Mouse (Mus musculus) liver, adult 2 months (tissue): ENCODE measurements around the gene Umps. TPM values are rescaled to one million over a fixed set of nuclear protein-coding genes. Genes with fewer than 3 reads are reported as not detected.

Experiments used
- DNase-seq: peaks from one replicate; pipeline ENCODE4 v3.0.0-alpha.2; 2011; ENCODE audit warnings: low read depth, low spot score; ENCODE audit errors: extremely low read depth
- H3K27ac ChIP-seq: fragments of 200-500 bp; replicated peaks from 2 replicates; pipeline ENCODE4 v1.5.1; 2012; ENCODE audit warnings: low read depth, mild to moderate bottlenecking, control low read depth, inconsistent platforms, low read length; ENCODE audit not compliant: insufficient read depth
- H3K27me3 ChIP-seq: fragments of 200-500 bp; 2 replicates; pipeline ENCODE4 v1.6.1; 2012; ENCODE audit warnings: mild to moderate bottlenecking, moderate library complexity, low read length, inconsistent platforms; ENCODE audit not compliant: control insufficient read depth, insufficient read depth
- H3K36me3 ChIP-seq: fragments of 200-500 bp; 2 replicates; pipeline ENCODE4 v1.6.1; 2012; ENCODE audit warnings: low read length, inconsistent platforms; ENCODE audit not compliant: control insufficient read depth, insufficient read depth
- H3K4me1 ChIP-seq: fragments of 200-500 bp; 2 replicates; pipeline ENCODE4 v1.6.1; 2011; ENCODE audit warnings: low read length; ENCODE audit not compliant: control insufficient read depth, insufficient read depth
- H3K4me3 ChIP-seq: fragments of 200-500 bp; 2 replicates; pipeline ENCODE4 v1.5.1; 2011; ENCODE audit warnings: low read depth, mild to moderate bottlenecking, control low read depth, low read length, moderate library complexity; ENCODE audit not compliant: insufficient read depth
- H3K79me2 ChIP-seq: fragments of 200-500 bp; 2 replicates; pipeline ENCODE4 v1.6.1; 2012; ENCODE audit warnings: inconsistent platforms, mild to moderate bottlenecking, low read length, moderate library complexity; ENCODE audit not compliant: control insufficient read depth, insufficient read depth
- H3K9ac ChIP-seq: fragments of 200-500 bp; 2 replicates; pipeline ENCODE4 v1.6.1; 2012; ENCODE audit warnings: low read depth, mild to moderate bottlenecking, control low read depth, inconsistent platforms, low read length
- CTCF ChIP-seq: fragments of 200-500 bp; IDR thresholded peaks from 2 replicates; pipeline ENCODE4 v1.5.1; 2011; ENCODE audit warnings: low read depth, low read length, control low read depth
- POLR2A ChIP-seq: fragments of 200-500 bp; IDR thresholded peaks from 2 replicates; pipeline ENCODE4 v1.6.1; 2011; ENCODE audit warnings: low read length, control low read depth; ENCODE audit not compliant: insufficient read depth; ENCODE audit errors: extremely low read depth
- WGBS: fragments of 180-500 bp; shearing (Covaris S2); methylation state at CpG from one replicate; pipeline ENCODE4 v1.1.7; 2018; 5-methylcytosine and 5-hydroxymethylcytosine counted together
- polyA plus RNA-seq: library from polyadenylated mRNA; depleted of rRNA; stranded (reverse); fragments of >200 nt; gene quantifications from 2 replicates; pipeline ENCODE4 v1.2.3, GENCODE M21; 2012
- total RNA-seq: library from RNA; depleted of rRNA; stranded (reverse); fragments of >200 nt; gene quantifications from 2 replicates; pipeline ENCODE4 v1.2.3, GENCODE M21; 2014

Gene Umps
- total and polyA plus RNA-seq, 2 experiments = 12.9 to 26.5 TPM

DNA sequence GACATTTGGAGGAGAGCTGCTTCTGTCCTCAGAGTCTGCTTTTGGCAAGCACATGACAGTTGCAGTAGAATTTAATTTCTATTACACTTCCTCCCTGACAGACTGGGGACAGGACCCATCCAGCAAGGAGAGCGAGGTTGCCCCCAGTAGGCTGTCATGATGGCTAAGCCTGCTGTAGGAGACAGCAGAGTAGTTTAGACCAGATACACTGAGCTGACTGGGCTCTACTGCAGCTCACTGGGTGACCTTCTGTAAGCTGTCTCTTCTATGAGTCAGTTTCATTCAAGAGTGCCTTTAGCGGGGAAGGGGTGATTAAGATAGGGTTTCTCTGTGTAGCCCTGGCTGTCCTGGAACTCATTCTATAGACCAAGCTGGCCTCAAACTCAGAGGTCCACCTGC lies 27.7 kb downstream of the Umps start:
- TF ChIP-seq POLR2A = no peak
- TF ChIP-seq CTCF = no peak
- no peak overlapping the region for H3K27ac ChIP-seq

DNA sequence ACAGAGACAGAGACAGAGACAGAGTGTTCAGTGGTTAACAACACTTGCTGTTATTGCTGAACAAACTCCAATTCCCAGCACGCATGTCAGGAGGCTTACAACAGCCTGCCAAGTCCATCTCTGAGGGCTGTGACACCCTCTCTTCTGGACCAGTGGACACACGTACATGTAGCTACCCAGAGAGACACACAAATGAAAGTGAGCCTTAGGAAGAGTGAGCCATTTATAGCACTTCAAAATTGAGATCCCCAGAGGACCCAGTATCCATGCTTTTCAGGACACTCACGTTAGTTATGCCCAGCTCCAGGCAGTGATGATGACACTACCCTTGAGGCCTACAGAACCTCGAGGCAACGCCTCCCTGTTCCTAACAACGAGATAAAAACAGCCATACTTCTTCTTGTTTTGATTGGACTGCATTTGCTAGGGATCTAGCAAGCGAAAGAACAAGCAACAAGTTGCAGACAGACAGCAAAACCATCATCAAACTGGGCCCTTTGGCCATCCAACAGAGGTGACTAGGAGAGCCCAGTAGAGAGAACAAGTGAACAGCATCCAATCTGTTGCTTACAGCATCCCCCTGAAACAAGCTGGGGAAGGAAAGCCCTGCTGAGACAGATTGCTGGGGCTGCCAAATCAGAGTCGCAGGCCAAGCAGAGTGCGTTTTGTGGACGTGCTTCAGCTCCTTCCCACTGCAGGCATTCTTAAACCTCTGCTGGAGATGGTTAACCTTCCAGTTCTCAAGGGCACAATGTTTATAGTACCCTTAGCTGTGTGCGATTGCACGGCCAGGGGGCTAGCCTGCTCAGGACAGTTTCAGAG lies 28.3 kb downstream of the Umps start:
- Histone ChIP-seq H3K9ac (no peak overlapping the region), H3K27ac (no peak overlapping the region), H3K4me1 (peaks cover 17% of the 10 kb centered on the region), H3K36me3 (no peaks in the 10 kb centered on the region), H3K4me3 (no peak overlapping the region), H3K79me2 (peaks cover 3% of the 10 kb centered on the region; the same call in 1 of the 2 replicates), H3K27me3 (no peaks in the 10 kb centered on the region)
- WGBS = 83% methylated on average over 12 of the region's 12 CpGs
- no peak for TF ChIP-seq POLR2A
- TF ChIP-seq CTCF = no peak
- peak; percentile 42 for DNase-seq

More for the DNA sequence above, 27.7 kb downstream of the Umps start:
- DNase-seq = no peak
- Histone ChIP-seq H3K36me3 (no peaks in the 10 kb centered on the region), H3K4me3 (no peak overlapping the region), H3K79me2 (no peaks in the 10 kb centered on the region; the same call in 1 of the 2 replicates), H3K4me1 (peaks cover 17% of the 10 kb centered on the region), H3K27me3 (no peaks in the 10 kb centered on the region), H3K9ac (no peak overlapping the region)
- 93% methylated on average over 2 of the region's 2 CpGs for WGBS

DNA sequence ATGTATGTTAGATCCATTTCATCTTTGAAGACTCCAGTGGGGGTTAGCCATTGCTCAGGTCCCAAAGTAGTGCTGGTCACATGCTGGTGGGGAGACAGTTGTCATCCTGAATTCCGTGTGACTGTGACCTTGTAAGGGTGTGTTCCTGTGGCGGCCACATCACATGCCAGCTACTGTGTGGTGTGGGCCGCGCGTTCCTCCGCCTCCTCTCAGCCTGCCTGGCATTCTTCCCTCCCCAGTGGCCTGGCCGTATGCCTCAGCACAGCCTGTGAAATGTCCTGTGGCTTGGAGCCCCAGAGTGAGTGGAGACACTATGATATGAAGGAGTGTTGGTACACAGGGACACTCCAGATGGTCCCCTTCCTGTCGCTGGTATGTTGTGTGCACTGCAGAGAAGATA lies 29.3 kb downstream of the Umps start:
- Histone ChIP-seq H3K27ac (no peak overlapping the region), H3K4me1 (peaks cover 20% of the 10 kb centered on the region), H3K27me3 (no peaks in the 10 kb centered on the region), H3K4me3 (no peak overlapping the region), H3K9ac (no peak overlapping the region), H3K79me2 (peaks cover 7% of the 10 kb centered on the region; the same call in 1 of the 2 replicates), H3K36me3 (no peaks in the 10 kb centered on the region)
- WGBS = 31% methylated on average over 8 of the region's 8 CpGs
- DNase-seq = peak; percentile 67
- TF ChIP-seq CTCF (no peak), POLR2A (no peak)

DNA sequence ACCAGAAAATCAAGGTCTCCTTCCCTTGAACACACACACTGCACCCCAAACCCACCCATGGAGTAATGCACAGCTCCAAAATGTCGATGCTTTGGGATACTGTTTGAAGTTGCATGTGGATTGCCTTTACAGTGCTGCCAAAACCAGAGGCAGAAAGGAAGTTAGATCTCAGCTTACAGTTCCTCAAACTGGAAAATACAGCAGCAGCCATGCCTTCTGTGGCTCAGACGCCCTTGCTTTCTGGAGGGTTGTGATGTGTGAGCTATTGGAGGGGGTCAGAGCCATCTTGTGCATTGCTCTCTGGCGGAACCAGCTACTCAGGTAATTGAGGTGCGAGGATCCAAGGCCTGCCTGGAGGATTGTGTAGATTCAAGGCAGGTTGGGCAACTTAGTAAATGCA lies 30.0 kb downstream of the Umps start:
- WGBS = 82% methylated on average over 4 of the region's 4 CpGs
- peaks cover 7% of the 10 kb centered on the region; the same call in 1 of the 2 replicates for H3K79me2 ChIP-seq
- H3K4me1 ChIP-seq = peaks cover 25% of the 10 kb centered on the region
- no peaks in the 10 kb centered on the region for H3K36me3 ChIP-seq
- H3K27ac ChIP-seq = no peak overlapping the region
- no peak overlapping the region for H3K9ac ChIP-seq
- TF ChIP-seq POLR2A = no peak
- H3K27me3 ChIP-seq = no peaks in the 10 kb centered on the region
- DNase-seq = no peak
- H3K4me3 ChIP-seq = no peak overlapping the region

DNA sequence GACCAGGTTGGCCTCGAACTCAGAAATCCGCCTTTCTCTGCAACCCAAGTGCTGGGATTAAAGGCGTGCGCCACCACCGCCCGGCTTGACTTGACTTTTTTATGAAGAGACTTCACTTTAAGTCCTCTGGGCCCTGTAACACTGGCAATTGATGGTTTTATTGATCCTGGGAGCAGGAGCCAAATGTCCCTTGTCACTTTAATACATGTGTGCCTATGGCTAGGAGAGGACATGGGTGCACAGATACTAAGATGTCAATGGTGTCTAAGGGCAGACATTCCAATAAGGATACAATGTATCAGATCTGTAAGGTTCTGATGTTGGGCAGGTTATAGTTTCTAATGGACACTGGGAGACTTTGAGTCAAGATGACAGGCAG lies 31.4 kb downstream of the Umps start:
- Histone ChIP-seq H3K9ac (no peak overlapping the region), H3K27ac (no peak overlapping the region), H3K4me1 (peaks cover 32% of the 10 kb centered on the region), H3K4me3 (no peak overlapping the region), H3K79me2 (peaks cover 7% of the 10 kb centered on the region; the same call in 1 of the 2 replicates), H3K27me3 (no peaks in the 10 kb centered on the region), H3K36me3 (no peaks in the 10 kb centered on the region)
- TF ChIP-seq CTCF (no peak), POLR2A (no peak)
- 31% methylated on average over 6 of the region's 6 CpGs for WGBS
- peak; percentile 92 for DNase-seq

DNA sequence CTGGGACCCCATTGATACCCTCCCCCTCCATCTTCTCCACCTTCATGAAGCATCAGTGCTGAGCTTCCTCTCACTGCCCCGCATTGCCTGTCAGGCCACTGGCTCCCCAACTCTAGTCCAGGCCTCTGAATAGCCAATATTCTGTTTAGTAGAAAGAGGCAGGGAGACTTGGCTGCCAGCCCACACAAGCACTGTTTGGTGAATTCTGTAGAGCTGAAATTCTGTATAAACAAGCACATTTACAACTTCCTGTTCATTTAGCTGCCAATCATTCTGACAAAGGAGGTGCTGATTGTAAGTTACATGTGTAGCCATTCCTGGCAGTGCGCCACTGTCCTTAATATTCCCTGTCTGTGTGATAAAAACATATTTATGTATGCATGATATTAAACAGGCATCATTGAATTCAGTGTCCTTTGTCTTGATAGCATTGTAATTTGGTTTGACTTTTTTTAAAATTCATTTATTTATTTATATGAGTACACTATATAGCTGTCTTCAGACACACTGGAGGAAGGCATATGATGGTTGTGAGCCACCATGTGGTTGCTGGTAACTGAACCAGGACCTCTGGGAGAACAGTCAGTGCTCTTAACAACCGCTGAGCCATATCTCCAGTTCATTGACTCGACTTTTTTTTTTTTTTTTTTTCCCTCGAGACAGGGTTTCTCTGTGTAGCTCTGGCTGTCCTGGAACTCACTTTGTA lies 32.0 kb downstream of the Umps start:
- 0 out of 2 replicates have a peak overlapping the region, but pooled peaks have one; percentile 46 for H3K9ac ChIP-seq
- H3K27ac ChIP-seq = peak overlapping the region; percentile 44; the same call in 1 of the 2 replicates
- peak; percentile 52 for DNase-seq
- no peaks in the 10 kb centered on the region for H3K36me3 ChIP-seq
- H3K27me3 ChIP-seq = no peaks in the 10 kb centered on the region
- peaks cover 7% of the 10 kb centered on the region; the same call in 1 of the 2 replicates for H3K79me2 ChIP-seq
- TF ChIP-seq CTCF = no peak
- H3K4me1 ChIP-seq = peaks cover 32% of the 10 kb centered on the region
- no peak overlapping the region for H3K4me3 ChIP-seq
- 22% methylated on average over 5 of the region's 5 CpGs for WGBS
